Mouse (Mus musculus): Measurements from ENCODE around the gene Crcp.

The Crcp gene

DNA sequence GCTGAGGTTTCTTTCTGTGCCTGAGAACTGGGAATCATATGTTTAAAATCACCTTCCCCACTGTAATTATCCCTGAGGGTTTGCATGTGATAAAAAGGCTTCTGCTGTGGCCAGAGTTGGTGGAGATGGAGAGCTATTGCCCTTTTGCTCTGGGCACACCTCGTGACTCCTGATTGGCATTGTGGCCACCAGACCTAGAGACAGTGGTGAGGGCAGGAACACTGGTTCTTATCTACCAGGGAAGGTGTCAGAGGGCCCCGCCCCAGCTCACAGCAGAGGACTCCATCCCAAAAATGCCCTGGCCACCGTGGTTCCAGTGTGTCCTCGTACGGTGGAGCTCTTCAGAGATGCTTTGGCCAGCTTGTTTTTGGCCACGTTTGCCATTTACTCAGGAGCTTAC, 23.9 kb downstream of the Crcp start:
- no peak for DNase-seq (ENCODE audit: extremely low read depth, low read depth)

- no peak for DNase-seq (ENCODE audit: extremely low read depth, low read depth)
Measured at GRCm38 (mm10) chr5:130055688-130056087, 26.6 kb downstream of the Crcp start.

DNA sequence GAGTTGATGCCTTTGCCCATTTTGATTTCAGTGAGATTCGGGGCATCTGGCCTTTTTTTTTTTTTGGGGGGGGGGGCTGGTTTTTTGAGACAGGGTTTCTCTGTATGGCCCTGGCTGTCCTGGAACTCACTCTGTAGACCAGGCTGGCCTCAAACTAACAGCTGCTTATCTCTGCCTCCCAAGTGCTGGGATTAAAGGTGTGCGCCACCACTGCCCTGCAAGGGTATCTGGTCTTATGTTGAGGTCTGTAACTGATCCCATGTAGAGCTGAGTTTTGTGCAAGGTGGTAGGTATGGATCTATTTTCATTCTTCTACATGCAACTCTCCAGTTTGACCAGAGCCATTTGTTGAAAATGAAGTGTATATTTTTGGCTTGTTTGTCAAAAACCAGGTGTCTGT, 27.2 kb downstream of the Crcp start:
- no peak for DNase-seq (ENCODE audit: extremely low read depth, low read depth)

DNA sequence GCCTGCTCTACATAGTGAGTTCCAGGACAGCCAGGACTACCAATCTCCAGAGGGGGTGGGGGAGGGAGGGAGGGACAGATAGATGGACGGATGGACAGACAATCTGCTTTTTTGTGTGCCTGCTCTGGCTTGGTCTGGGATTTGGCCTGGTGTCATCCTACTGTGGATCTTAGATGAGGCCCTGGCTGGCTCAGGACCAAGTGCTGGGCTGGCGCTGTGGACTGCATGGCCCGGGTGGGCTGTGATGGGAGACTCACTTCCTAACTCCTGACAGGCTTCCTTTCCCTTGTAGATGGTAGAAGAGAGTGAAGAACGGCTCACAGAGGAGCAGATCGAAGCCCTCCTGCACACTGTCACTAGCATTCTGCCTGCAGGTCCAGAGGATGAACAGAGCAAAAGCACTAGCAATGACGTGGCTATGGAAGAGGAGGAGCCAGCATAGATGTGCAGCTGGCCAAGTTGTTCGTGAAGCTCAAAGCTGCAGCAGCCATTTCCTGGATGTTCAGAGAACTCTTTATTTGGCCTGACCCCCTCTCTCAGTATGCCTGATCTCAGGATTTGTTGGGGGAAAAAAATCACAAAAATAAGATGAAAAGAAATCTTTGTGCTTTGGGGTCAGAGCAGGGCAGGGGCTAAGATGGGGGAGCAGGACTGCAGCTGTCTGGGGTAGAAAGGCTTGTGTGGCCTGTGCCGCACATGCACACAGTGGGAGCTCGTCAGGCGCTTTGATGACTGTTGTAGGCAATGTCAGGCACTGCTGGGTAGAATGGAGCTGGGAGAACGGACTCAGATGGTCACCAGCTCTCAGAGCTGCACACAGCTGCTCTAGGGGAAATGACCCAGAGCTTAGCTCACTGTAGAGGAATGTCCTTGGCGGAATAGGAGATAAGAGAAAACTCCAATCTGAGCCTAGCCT, 30.6 kb downstream of the Crcp start:
- no peak for DNase-seq (ENCODE audit: extremely low read depth, low read depth)

DNA sequence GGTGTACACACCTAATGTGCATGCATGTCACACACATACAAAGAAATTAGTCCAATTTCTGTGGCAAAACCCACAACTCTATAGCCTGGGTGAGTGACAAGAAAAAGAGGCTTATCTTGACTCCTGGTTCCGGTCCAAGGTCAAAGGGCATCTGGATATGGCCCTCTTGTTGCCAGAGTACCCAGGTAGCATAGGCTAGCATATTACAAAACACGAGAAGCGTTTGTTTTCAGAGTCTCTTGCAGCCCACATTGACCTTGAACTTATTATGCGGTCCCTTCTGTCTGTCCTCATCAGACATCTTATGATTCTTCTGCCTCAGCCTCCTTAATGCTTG, 31.2 kb downstream of the Crcp start:
- DNase-seq (ENCODE audit: extremely low read depth, low read depth): no peak

- DNase-seq (ENCODE audit: extremely low read depth, low read depth): no peak
Measured at GRCm38 (mm10) chr5:130062096-130062495, 33.0 kb downstream of the Crcp start.

- no peak for DNase-seq (ENCODE audit: extremely low read depth, low read depth)
Measured at GRCm38 (mm10) chr5:130063760-130064159, 34.7 kb downstream of the Crcp start.

- DNase-seq (ENCODE audit: extremely low read depth, low read depth): no peak
Measured at GRCm38 (mm10) chr5:130065579-130065978, 36.5 kb downstream of the Crcp start.

- DNase-seq (ENCODE audit: extremely low read depth, low read depth): peak; percentile 84
Measured at GRCm38 (mm10) chr5:130067841-130068264, 38.8 kb downstream of the Crcp start.

- no peak for DNase-seq (ENCODE audit: extremely low read depth, low read depth)
Measured at GRCm38 (mm10) chr5:130073026-130073425, 43.9 kb downstream of the Crcp start, which contains the start of gene Tpst1. Tpst1 (plus strand) TSS chr5:130073326.

DNA sequence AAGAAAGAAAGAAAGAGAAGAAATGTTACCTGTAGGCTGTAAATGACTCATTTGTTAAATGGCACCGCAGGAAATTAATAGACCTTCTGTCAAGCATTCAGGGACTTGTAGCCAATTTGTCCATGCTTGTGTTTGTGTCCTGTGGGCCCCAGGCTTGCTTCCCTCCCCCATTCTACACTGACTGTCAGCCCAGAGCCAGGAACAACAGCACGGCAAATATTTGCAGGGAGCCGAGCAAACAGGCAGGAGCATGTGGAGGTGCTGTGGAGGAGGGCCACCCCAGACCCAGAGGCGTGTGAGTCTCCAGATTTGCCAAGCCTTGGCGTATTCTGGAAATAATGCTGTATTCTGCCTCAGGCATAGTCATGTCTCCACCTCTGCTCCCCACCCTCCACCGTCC, 45.4 kb downstream of the Crcp start:
- no peak for DNase-seq (ENCODE audit: extremely low read depth, low read depth)

- DNase-seq (ENCODE audit: extremely low read depth, low read depth): no peak
Measured at GRCm38 (mm10) chr5:130076396-130076795, 47.3 kb downstream of the Crcp start.

DNA sequence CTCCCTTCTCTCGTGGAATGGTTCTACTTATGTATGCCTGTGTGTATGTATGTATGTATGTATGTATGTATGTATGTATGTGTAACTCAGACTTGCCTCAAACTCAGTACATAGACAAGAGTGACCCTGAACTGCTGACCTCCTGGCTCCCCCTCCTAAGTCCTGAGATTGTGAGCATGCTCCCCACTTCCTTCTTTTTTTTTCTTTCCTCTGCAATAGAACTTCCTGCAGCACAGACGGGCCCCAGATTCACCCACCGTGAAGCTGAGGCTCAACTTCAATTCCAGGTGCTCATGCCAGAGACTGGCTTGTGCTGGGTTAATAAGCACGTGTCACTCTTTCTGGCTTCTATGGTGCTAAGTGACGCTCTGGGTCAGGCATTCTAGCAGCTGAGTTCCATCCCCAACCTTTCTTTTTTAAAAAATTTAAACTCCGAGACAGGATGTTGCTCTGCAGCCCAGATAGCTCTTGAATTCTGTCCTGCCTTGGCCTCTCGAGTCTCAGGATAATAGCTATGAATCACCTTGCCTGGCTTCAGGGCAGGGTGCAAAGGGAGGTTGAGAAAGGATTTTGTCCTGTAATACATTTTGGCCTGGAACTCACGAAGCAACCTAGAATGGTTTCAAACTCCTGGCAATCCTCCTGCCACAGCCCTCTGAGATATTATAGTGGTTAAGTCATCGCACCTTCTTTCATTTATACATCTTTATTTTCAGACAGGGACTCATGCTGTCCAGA, 49.2 kb downstream of the Crcp start:
- no peak for DNase-seq (ENCODE audit: extremely low read depth, low read depth)

GRCm38 (mm10) chr5:130078834-130079156, 49.7 kb downstream of the Crcp start:
- DNase-seq (ENCODE audit: extremely low read depth, low read depth): no peak

GRCm38 (mm10) chr5:130079202-130080050, 50.3 kb downstream of the Crcp start:
- DNase-seq (ENCODE audit: extremely low read depth, low read depth): no peak

- no peak for DNase-seq (ENCODE audit: extremely low read depth, low read depth)
Measured at GRCm38 (mm10) chr5:130080051-130080681, 51.1 kb downstream of the Crcp start.

DNA sequence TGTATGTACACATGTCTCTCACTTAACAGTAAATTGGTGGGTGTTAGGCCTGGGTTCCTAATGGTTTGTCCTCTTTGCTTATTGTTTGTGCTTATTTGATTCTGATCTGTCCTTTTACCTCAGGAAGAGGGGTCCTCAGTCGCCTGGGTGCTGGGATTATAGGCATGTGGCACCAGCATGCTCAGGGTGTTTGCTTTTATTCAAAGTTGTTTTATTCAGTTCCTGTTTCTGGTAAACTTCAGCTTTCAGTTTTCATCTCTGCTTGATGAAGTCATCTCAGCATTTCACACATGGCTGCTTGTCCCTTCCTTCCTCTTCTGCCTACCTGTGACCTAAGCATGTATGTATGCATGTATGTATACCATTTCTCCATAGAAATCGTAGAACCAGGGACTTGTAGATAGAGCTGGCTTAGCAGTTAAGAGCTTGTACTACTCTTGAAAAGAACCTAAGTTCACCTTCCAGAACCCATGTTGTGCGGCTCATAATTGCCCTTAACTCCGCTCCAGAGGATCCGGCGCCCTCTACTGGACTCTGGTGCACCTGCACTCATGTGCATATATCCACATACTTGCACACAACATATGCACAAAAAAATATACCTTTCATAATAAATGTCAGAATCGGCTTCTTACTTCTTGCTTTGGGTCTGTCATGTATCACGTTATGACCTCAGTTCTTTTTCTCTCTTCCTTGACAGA, 52.2 kb downstream of the Crcp start:
- DNase-seq (ENCODE audit: extremely low read depth, low read depth): no peak

- DNase-seq (ENCODE audit: extremely low read depth, low read depth): no peak
Measured at GRCm38 (mm10) chr5:130082431-130082830, 53.3 kb downstream of the Crcp start.

DNA sequence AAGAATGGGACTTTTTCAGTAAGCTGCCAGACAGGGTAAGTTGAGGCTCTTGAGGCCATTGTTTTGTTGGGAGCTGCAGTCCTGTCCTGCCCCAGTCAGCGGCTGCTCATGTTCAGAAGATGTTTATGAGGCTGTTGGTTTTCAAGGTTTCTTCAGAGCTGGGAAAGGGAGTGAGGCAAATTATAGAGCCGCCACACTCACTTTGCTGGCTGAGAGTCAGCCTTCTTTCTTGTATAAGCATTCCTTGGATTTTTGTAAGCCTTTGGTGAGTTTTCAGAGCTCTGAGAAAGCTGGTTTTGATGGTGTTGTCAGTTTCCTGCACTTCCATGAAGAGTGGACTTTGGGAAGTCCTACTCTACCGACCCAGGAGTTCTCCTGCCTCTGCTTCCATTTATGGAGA, 55.2 kb downstream of the Crcp start:
- no peak for DNase-seq (ENCODE audit: extremely low read depth, low read depth)

- no peak for DNase-seq (ENCODE audit: extremely low read depth, low read depth)
Measured at GRCm38 (mm10) chr5:130088008-130088407, 58.9 kb downstream of the Crcp start.

DNA sequence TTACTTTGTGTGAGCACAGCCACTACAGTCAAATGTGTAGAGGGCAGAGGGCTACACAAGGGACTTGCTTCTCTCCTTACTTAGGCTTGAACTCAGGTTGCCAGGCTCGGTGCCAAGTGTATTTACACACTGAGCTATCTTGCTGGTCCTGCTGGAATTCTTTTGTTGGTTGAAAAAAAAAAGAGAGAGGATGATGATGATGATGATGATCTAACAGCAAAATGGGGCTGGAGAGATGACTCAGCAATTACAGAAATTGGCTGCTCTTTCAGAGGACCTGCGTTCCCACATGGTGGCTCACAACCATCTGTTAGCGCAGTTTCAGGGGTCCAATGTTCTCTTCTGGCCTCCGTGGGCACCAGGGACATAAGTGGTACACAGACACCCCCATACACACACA, 59.5 kb downstream of the Crcp start:
- no peak for DNase-seq (ENCODE audit: extremely low read depth, low read depth)
